Mouse (Mus musculus) testis, adult 2 months (tissue): ENCODE measurements around the gene Nrcam.

Source experiments
- CTCF ChIP-seq: fragments of 200-500 bp; IDR thresholded peaks from 2 replicates; pipeline ENCODE4 v1.5.1; 2012; ENCODE audit warnings: low read depth, mild to moderate bottlenecking, inconsistent platforms, low read length, moderate library complexity; ENCODE audit not compliant: control insufficient read depth, insufficient read depth, insufficient replicate concordance
- POLR2A ChIP-seq: fragments of 200-500 bp; IDR thresholded peaks from 2 replicates; pipeline ENCODE4 v1.6.1; 2012; ENCODE audit warnings: low read depth, mild to moderate bottlenecking, inconsistent platforms, low read length, moderate library complexity; ENCODE audit not compliant: control insufficient read depth

DNA sequence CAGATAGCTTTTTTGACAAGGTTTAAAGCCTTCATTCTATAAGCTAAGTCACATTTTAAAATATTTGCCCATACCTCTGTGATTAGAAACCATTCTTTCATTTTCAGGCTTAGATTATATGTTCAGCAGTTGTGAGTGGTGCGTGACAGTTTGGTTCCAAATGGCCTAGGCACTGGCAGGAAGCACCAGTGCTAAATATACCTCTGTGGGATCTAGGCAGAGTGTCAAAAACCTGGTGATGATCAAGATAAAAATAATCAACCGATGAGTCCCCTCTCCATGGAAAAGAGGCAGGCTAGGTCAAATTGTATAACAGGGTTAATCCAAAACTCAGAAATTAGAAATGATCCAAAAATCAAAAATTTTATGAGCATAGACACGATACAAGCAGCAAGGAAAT is 82.3 kb downstream of the Nrcam start:
- TF ChIP-seq POLR2A (no peak), CTCF (no peak)
